Mouse (Mus musculus): ENCODE results near the gene Cnn3. TPM values are rescaled to one million over a fixed set of nuclear protein-coding genes. Genes with fewer than 3 reads are reported as not detected.
A peak's percentile ranks its signal among the peaks of the same experiment; 100 is the strongest.

Gene Cnn3
- polyA plus RNA-seq, 1 experiment from 2014 or later = 941 TPM

- no peak for ATAC-seq (ENCODE audit: insufficient number of reproducible peaks, insufficient read depth, low FRiP score, low TSS enrichment)
- Histone ChIP-seq H3K4me3 (no peak overlapping the region), H3K36me3 (no peaks in the 10 kb centered on the region), H3K4me1 (peaks cover 10% of the 10 kb centered on the region; the same call in 1 of the 2 replicates), H3K9me3 (no peaks in the 10 kb centered on the region), H3K27me3 (no peaks in the 10 kb centered on the region), H3K27ac (no peak overlapping the region), H3K4me2 (replicated peaks) (no peak overlapping the region), H3K9ac (no peak overlapping the region)
- WGBS = 79% methylated on average over 4 of the region's 4 CpGs
These were observed 24.9 kb upstream of the Cnn3 start for GRCm38 (mm10) chr3:121401384-121401783.

GRCm38 (mm10) chr3:121402096-121402495 is 24.2 kb upstream of the Cnn3 start:
- H3K36me3 ChIP-seq = no peaks in the 10 kb centered on the region
- no peaks in the 10 kb centered on the region for H3K9me3 ChIP-seq

DNA sequence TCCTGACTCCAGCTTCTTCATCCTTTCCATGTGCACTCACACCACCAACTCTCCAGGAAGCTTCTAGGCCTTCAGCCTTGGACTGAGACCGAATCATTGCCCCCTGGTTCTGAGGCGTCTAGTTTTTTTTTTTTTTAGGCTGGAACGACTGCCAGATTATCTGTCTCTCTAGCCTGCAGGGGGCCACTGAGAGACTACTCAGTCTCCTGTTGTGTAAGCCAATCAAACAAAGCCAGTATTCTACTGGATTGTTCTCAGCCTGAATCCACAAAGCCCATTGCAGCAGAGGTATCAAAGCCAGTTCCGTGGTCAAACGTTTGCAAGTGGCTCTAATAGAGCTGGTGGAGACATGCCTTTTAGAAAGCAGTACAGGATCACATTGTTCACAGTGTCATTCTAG is 22.8 kb upstream of the Cnn3 start:
- WGBS = 36% methylated on average over 5 of the region's 5 CpGs
- no peak overlapping the region for H3K4me2 ChIP-seq (replicated peaks)
- H3K36me3 ChIP-seq = no peaks in the 10 kb centered on the region
- no peak for ATAC-seq (ENCODE audit: insufficient number of reproducible peaks, insufficient read depth, low FRiP score, low TSS enrichment)
- H3K4me1 ChIP-seq = peaks cover 4% of the 10 kb centered on the region; the same call in 1 of the 2 replicates
- H3K9ac ChIP-seq = no peak overlapping the region
- H3K4me3 ChIP-seq = no peak overlapping the region
- no peaks in the 10 kb centered on the region for H3K27me3 ChIP-seq
- no peak overlapping the region for H3K27ac ChIP-seq
- H3K9me3 ChIP-seq = no peaks in the 10 kb centered on the region

More at GRCm38 (mm10) chr3:121402096-121402495, 24.2 kb upstream of the Cnn3 start:
- H3K4me2 ChIP-seq (replicated peaks) = no peak overlapping the region
- H3K27me3 ChIP-seq = no peaks in the 10 kb centered on the region
- WGBS = 86% methylated on average over 6 of the region's 6 CpGs
- H3K9ac ChIP-seq = no peak overlapping the region
- no peak overlapping the region for H3K27ac ChIP-seq
- ATAC-seq (ENCODE audit: insufficient number of reproducible peaks, insufficient read depth, low FRiP score, low TSS enrichment) = no peak
- no peak overlapping the region for H3K4me3 ChIP-seq
- peaks cover 2% of the 10 kb centered on the region; the same call in 1 of the 2 replicates for H3K4me1 ChIP-seq

- Histone ChIP-seq H3K4me3 (no peak overlapping the region), H3K27me3 (no peaks in the 10 kb centered on the region), H3K4me1 (peaks cover 4% of the 10 kb centered on the region; the same call in 1 of the 2 replicates), H3K9ac (no peak overlapping the region), H3K36me3 (no peaks in the 10 kb centered on the region), H3K27ac (no peak overlapping the region), H3K9me3 (no peaks in the 10 kb centered on the region), H3K4me2 (replicated peaks) (no peak overlapping the region)
- ATAC-seq (ENCODE audit: insufficient number of reproducible peaks, insufficient read depth, low FRiP score, low TSS enrichment) = no peak
- WGBS = 85% methylated on average over 5 of the region's 5 CpGs
These were observed 21.2 kb upstream of the Cnn3 start for GRCm38 (mm10) chr3:121405101-121405500.

- peaks cover 4% of the 10 kb centered on the region; the same call in 1 of the 2 replicates for H3K4me1 ChIP-seq
- no peak for ATAC-seq (ENCODE audit: insufficient number of reproducible peaks, insufficient read depth, low FRiP score, low TSS enrichment)
- peak overlapping the region; percentile 66; the same call in 1 of the 2 replicates for H3K27ac ChIP-seq
- 39% methylated on average over 9 of the region's 9 CpGs for WGBS
- H3K9me3 ChIP-seq = no peaks in the 10 kb centered on the region
- no peak overlapping the region for H3K4me3 ChIP-seq
- no peak overlapping the region for H3K9ac ChIP-seq
- no peaks in the 10 kb centered on the region for H3K27me3 ChIP-seq
- H3K4me2 ChIP-seq (replicated peaks) = no peak overlapping the region
- no peaks in the 10 kb centered on the region for H3K36me3 ChIP-seq
These were observed 18.9 kb upstream of the Cnn3 start for GRCm38 (mm10) chr3:121407417-121407816.

DNA sequence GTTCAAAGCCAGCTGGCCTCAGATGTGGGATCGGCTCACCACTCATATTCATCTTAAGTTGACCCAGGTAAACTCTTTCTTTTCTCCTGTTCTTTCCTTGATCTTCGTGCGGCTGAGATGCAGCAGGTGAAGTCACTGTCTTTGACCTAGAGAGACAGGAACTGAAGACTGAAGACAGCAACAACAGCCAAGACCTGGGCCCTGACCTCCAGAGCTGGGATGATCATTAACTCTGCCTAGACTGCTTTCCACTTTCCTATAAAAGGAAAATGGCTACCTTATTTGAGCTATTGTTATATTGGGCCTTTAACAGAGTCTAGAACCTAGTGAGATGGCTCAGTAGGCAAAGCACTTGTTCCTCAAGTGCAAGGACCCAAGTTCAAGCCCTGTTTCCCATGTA is 17.9 kb upstream of the Cnn3 start:
- peaks cover 4% of the 10 kb centered on the region; the same call in 1 of the 2 replicates for H3K4me1 ChIP-seq
- no peaks in the 10 kb centered on the region for H3K27me3 ChIP-seq
- H3K27ac ChIP-seq = no peak overlapping the region
- no peak for ATAC-seq (ENCODE audit: insufficient number of reproducible peaks, insufficient read depth, low FRiP score, low TSS enrichment)
- H3K4me3 ChIP-seq = no peak overlapping the region
- no peak overlapping the region for H3K4me2 ChIP-seq (replicated peaks)
- WGBS = 87% methylated on average over 3 of the region's 3 CpGs
- no peaks in the 10 kb centered on the region for H3K36me3 ChIP-seq
- H3K9me3 ChIP-seq = no peaks in the 10 kb centered on the region
- H3K9ac ChIP-seq = no peak overlapping the region

GRCm38 (mm10) chr3:121411450-121411849 is 14.8 kb upstream of the Cnn3 start:
- Histone ChIP-seq H3K9ac (no peak overlapping the region), H3K9me3 (no peaks in the 10 kb centered on the region), H3K36me3 (no peaks in the 10 kb centered on the region), H3K4me2 (replicated peaks) (no peak overlapping the region), H3K27ac (no peak overlapping the region), H3K4me3 (no peak overlapping the region), H3K4me1 (peaks cover 4% of the 10 kb centered on the region; the same call in 1 of the 2 replicates), H3K27me3 (no peaks in the 10 kb centered on the region)
- ATAC-seq (ENCODE audit: insufficient number of reproducible peaks, insufficient read depth, low FRiP score, low TSS enrichment) = no peak
- 83% methylated on average over 6 of the region's 6 CpGs for WGBS

GRCm38 (mm10) chr3:121416171-121417154 is 9.8 kb upstream of the Cnn3 start:
- Histone ChIP-seq H3K36me3 (no peaks in the 10 kb centered on the region), H3K4me3 (no peak overlapping the region), H3K4me1 (0 out of 2 replicates have a peak, but pooled peaks cover 5% of the 10 kb centered on the region), H3K27ac (no peak overlapping the region), H3K9ac (no peak overlapping the region), H3K9me3 (no peaks in the 10 kb centered on the region), H3K27me3 (no peaks in the 10 kb centered on the region), H3K4me2 (replicated peaks) (no peak overlapping the region)
- no peak for ATAC-seq (ENCODE audit: insufficient number of reproducible peaks, insufficient read depth, low FRiP score, low TSS enrichment)
- 74% methylated on average over 5 of the region's 5 CpGs for WGBS

DNA sequence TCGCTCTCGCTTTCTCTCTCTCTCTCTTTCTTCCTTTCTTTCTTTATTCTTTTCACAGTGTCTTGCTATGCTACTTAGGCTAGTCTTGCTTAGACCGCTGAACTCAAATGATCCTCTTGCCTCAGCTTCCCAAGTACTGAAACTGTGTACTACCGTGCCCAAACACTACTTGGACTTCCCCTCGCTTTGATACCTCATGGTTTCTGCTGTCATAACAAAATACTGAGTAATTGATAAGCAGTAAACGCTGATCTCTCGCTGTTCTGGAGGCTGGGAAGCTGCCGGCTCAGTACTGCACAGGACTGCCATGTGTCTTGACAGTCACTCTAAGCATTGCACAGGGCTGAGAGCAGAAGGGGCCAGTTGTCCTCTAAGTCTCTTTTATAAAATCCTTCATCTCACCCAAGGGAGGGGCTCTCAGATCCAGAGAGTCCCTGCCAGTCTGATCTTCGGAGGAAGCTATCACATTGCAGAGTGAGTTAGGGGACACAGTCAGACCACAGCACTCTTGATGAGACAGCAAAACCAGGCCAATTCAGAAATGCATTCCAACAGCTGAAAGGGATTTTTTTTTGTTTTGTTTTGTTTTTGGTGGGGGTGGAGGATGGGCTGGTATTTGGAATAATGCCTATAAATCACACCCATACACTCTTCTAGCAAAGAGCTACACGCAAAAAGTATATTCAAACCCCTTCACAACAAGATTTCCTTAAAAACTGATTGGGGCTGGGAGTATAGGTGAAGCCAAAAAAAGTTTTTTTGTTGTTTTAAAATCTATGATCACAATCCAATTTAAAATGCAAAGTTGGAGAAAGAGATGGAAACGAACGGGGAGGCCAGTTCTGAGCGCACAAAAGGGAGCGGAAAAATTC is 8.7 kb upstream of the Cnn3 start:
- peak; percentile 54; the same call in 1 of the 2 replicates for ATAC-seq (ENCODE audit: insufficient number of reproducible peaks, insufficient read depth, low FRiP score, low TSS enrichment)
- H3K9ac ChIP-seq = no peak overlapping the region
- H3K9me3 ChIP-seq = no peaks in the 10 kb centered on the region
- H3K27ac ChIP-seq = 0 out of 2 replicates have a peak overlapping the region, but pooled peaks have one; percentile 7
- H3K4me1 ChIP-seq = 0 out of 2 replicates have a peak, but pooled peaks cover 5% of the 10 kb centered on the region
- WGBS = 57% methylated on average over 14 of the region's 14 CpGs
- H3K36me3 ChIP-seq = no peaks in the 10 kb centered on the region
- H3K4me3 ChIP-seq = no peak overlapping the region
- no peaks in the 10 kb centered on the region for H3K27me3 ChIP-seq
- no peak overlapping the region for H3K4me2 ChIP-seq (replicated peaks)

- H3K27me3 ChIP-seq = no peaks in the 10 kb centered on the region
- 46% methylated on average over 6 of the region's 6 CpGs for WGBS
- no peak overlapping the region for H3K4me2 ChIP-seq (replicated peaks)
- H3K27ac ChIP-seq = no peak overlapping the region
- H3K9me3 ChIP-seq = no peaks in the 10 kb centered on the region
- H3K36me3 ChIP-seq = no peaks in the 10 kb centered on the region
- H3K4me1 ChIP-seq = 0 out of 2 replicates have a peak, but pooled peaks cover 5% of the 10 kb centered on the region
- no peak overlapping the region for H3K4me3 ChIP-seq
- no peak for ATAC-seq (ENCODE audit: insufficient number of reproducible peaks, insufficient read depth, low FRiP score, low TSS enrichment)
- H3K9ac ChIP-seq = no peak overlapping the region
These were observed 8.1 kb upstream of the Cnn3 start for GRCm38 (mm10) chr3:121418251-121418601.

DNA sequence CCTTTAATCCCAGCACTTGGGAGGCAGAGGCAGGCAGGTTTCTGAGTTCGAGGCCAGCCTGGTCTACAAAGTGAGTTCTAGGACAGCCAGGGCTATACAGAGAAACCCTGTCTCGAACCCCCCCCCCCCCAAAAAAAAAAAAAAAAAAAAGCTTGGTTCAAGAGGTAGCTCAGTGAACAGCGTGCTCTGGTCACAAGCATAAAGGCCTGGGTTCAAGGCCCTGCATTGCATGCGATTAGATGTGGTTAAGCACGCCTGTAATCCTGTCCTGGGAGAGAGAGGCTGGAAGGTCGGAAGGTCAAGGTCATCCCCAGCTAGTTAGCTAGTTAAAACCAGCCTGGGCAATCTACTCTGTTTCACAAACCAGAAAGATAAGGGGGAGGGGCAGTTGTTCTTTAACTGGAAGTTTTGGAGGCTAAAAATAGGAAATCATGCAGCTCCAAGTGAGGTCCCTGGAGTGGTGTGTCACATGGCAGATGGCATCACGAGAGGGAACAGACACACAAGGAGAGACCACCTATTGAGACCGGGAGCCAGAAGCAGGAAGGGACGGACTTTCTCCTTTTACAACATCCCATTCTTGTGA is 7.4 kb upstream of the Cnn3 start:
- ATAC-seq (ENCODE audit: insufficient number of reproducible peaks, insufficient read depth, low FRiP score, low TSS enrichment) = no peak
- no peak overlapping the region for H3K9ac ChIP-seq
- WGBS = 77% methylated on average over 9 of the region's 9 CpGs
- 0 out of 2 replicates have a peak, but pooled peaks cover 5% of the 10 kb centered on the region for H3K4me1 ChIP-seq
- H3K4me2 ChIP-seq (replicated peaks) = no peak overlapping the region
- no peaks in the 10 kb centered on the region for H3K36me3 ChIP-seq
- H3K27me3 ChIP-seq = no peaks in the 10 kb centered on the region
- H3K27ac ChIP-seq = no peak overlapping the region
- H3K4me3 ChIP-seq = no peak overlapping the region
- H3K9me3 ChIP-seq = no peaks in the 10 kb centered on the region
